Comparison of ENCODE assay signal across 9 mouse cellular contexts in the genomic region with DNA sequence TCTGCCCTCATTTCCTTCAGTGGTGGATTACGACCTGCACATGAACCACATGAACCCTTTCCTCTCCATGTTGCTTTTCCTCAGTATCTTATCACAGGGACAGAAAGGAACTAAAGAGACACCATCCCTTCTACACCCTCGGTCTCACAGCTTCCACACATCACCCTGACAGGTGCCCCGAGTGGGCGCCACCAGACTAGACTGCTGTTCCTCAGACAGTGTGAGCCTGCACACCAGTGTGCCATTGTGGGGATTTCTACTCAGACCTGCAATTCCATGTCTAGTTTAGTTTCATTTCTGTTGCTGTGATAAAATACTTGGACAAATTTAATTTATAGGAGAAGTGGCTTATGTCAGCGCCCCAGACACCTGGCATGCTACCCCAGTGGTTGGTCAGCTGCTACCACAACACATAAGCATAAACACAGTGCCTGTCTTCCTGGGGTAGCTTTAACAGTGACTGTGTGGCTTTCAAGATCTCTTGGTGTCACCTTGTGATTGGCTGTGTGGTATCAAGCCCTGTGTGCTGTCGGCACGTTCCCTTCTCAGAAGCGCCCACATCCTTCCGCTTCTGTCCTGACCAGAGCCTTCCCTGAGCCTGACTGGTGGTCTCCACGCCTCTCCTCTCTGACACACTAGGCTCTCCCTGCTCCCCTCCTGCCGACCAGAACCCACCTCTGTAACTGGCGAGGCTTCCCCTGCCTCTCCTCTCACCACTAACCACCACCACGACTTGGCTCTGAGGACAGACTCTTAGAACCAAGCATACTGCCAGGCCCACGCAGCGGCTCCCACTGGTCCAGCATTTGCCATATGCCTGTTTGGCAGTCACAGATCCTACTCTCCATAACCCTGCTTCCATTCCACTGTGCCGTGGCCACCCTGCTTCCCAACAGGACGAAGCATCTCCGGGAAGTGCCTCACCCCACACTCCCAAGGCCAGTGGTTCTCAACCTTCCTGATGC. TPM values are rescaled to one million over a fixed set of nuclear protein-coding genes. Genes with fewer than 3 reads are reported as not detected.
DNase-seq lines count a peak whose midpoint lies in the region; ATAC-seq and TF ChIP-seq lines count a peak whose summit lies in the region.
"Had no signal": no experiment of that assay in that cellular context is flagged by ENCODE, and none has a peak within 500 bp of the region (broad histone marks: within the 10 kb centered on the region; RNA-seq: fewer than 3 reads in every experiment).

No protein-coding gene starts in this region.

- no peak for TF ChIP-seq CTCF in layer of hippocampus, adult 2 months (conservative IDR thresholded peaks at IDR 0.05)
- TF ChIP-seq CTCF in forebrain, postnatal 0 days (IDR thresholded peaks at IDR 0.05; ENCODE audit: low read depth) = no peak

- H3K27ac ChIP-seq in layer of hippocampus, adult 2 months = peak overlapping the region; percentile 29; the same call in 1 of the 2 replicates
- no peak overlapping the region; the same call in 1 of the 2 replicates for H3K27ac ChIP-seq in liver, embryonic 11.5 days (ENCODE audit: low read depth, low read length)
- H3K27ac ChIP-seq in hindbrain, embryonic 13.5 days = no peak overlapping the region
- no peak overlapping the region for H3K27ac ChIP-seq in midbrain, embryonic 16.5 days (ENCODE audit: low read length)
- no peak overlapping the region for H3K27ac ChIP-seq in forebrain, postnatal 0 days (ENCODE audit: low read depth, low read length)
- H3K27ac ChIP-seq: limb, embryonic 13.5 days had no signal

- H3K9ac ChIP-seq in liver, embryonic 11.5 days (ENCODE audit: low read depth, low read length) = peak overlapping the region; percentile 8
- no peak overlapping the region for H3K9ac ChIP-seq in hindbrain, embryonic 13.5 days
- H3K9ac ChIP-seq in midbrain, embryonic 16.5 days (ENCODE audit: low read depth, low read length) = no peak overlapping the region
- H3K9ac ChIP-seq in forebrain, postnatal 0 days = no peak overlapping the region
- H3K9ac ChIP-seq: limb, embryonic 13.5 days had no signal

- DNase-seq in layer of hippocampus, adult 2 months (ENCODE audit: low spot score in 2 of 2) = no peak
- DNase-seq in layer of hippocampus, adult 9-10 months (ENCODE audit: low spot score) = no peak
- peak; percentile 88 for DNase-seq in brain, adult 2 months (ENCODE audit: low read depth, low spot score)
- no peak for DNase-seq in liver, embryonic 11.5 days (ENCODE audit: low spot score)
- DNase-seq in thymus, adult 18-20 months = peak; percentile 63 to 80
- DNase-seq in forebrain, postnatal 0 days = no peak

- no peaks in the 10 kb centered on the region for H3K36me3 ChIP-seq in liver, embryonic 11.5 days (ENCODE audit: control insufficient read depth, insufficient read depth, low read length)
- H3K36me3 ChIP-seq in hindbrain, embryonic 13.5 days = peaks cover 44% of the 10 kb centered on the region
- peaks cover 11% of the 10 kb centered on the region for H3K36me3 ChIP-seq in midbrain, embryonic 16.5 days (ENCODE audit: control insufficient read depth, insufficient read depth, low read length)
- peaks cover 25% of the 10 kb centered on the region for H3K36me3 ChIP-seq in forebrain, postnatal 0 days (ENCODE audit: insufficient read depth)

- no peaks in the 10 kb centered on the region for H3K9me3 ChIP-seq in liver, embryonic 11.5 days (ENCODE audit: control insufficient read depth, low read length)
- no peaks in the 10 kb centered on the region for H3K9me3 ChIP-seq in hindbrain, embryonic 13.5 days
- no peaks in the 10 kb centered on the region for H3K9me3 ChIP-seq in midbrain, embryonic 16.5 days (replicated peaks; ENCODE audit: control insufficient read depth, low read length, poor library complexity, severe bottlenecking)
- H3K9me3 ChIP-seq in forebrain, postnatal 0 days (ENCODE audit: low read length) = no peaks in the 10 kb centered on the region
- H3K9me3 ChIP-seq: limb, embryonic 13.5 days had no signal

- H3K4me1 ChIP-seq in liver, embryonic 11.5 days (replicated peaks; ENCODE audit: control insufficient read depth, insufficient read depth, low read length) = no peaks in the 10 kb centered on the region
- 0 out of 2 replicates have a peak, but pooled peaks cover 3% of the 10 kb centered on the region for H3K4me1 ChIP-seq in hindbrain, embryonic 13.5 days (replicated peaks)
- no peaks in the 10 kb centered on the region for H3K4me1 ChIP-seq in midbrain, embryonic 16.5 days (ENCODE audit: control insufficient read depth, insufficient read depth, low read length)
- H3K4me1 ChIP-seq in forebrain, postnatal 0 days (ENCODE audit: insufficient read depth) = no peaks in the 10 kb centered on the region

- no peak overlapping the region for H3K4me3 ChIP-seq in layer of hippocampus, adult 2 months
- no peak overlapping the region for H3K4me3 ChIP-seq in liver, embryonic 11.5 days (ENCODE audit: low read depth, low read length)
- H3K4me3 ChIP-seq in hindbrain, embryonic 13.5 days = no peak overlapping the region
- no peak overlapping the region for H3K4me3 ChIP-seq in midbrain, embryonic 16.5 days (ENCODE audit: low read depth, low read length)
- no peak overlapping the region for H3K4me3 ChIP-seq in forebrain, postnatal 0 days (ENCODE audit: low read depth, low read length)
- H3K4me3 ChIP-seq: limb, embryonic 13.5 days had no signal

- H3K27me3 ChIP-seq in liver, embryonic 11.5 days (replicated peaks; ENCODE audit: control insufficient read depth, insufficient read depth, low read length) = no peaks in the 10 kb centered on the region
- H3K27me3 ChIP-seq in hindbrain, embryonic 13.5 days = no peaks in the 10 kb centered on the region
- H3K27me3 ChIP-seq in midbrain, embryonic 16.5 days (ENCODE audit: control insufficient read depth, insufficient read depth, low read depth, low read length) = no peaks in the 10 kb centered on the region
- no peaks in the 10 kb centered on the region for H3K27me3 ChIP-seq in forebrain, postnatal 0 days (ENCODE audit: insufficient read depth, low read length)
- H3K27me3 ChIP-seq: limb, embryonic 13.5 days had no signal

- peak; percentile 59 for ATAC-seq in liver, embryonic 11.5 days (replicated peaks; ENCODE audit: low FRiP score)
- ATAC-seq in hindbrain, embryonic 13.5 days (ENCODE audit: low FRiP score) = no peak
- no peak for ATAC-seq in midbrain, embryonic 16.5 days
- ATAC-seq in forebrain, postnatal 0 days = no peak

- peak overlapping the region; percentile 22; the same call in 1 of the 2 replicates for H3K4me2 ChIP-seq in liver, embryonic 11.5 days
- H3K4me2 ChIP-seq in hindbrain, embryonic 13.5 days = no peak overlapping the region
- H3K4me2 ChIP-seq in midbrain, embryonic 16.5 days (ENCODE audit: low read length) = no peak overlapping the region
- H3K4me2 ChIP-seq in forebrain, postnatal 0 days (ENCODE audit: low read depth) = no peak overlapping the region
- H3K4me2 ChIP-seq: limb, embryonic 13.5 days had no signal

- 57% methylated on average over 18 of the region's 18 CpGs for WGBS in liver, embryonic 11.5 days
- WGBS in hindbrain, embryonic 13.5 days = 93% methylated on average over 18 of the region's 18 CpGs
- WGBS in midbrain, embryonic 16.5 days = 91% methylated on average over 18 of the region's 18 CpGs
- WGBS in forebrain, postnatal 0 days = 91% methylated on average over 18 of the region's 18 CpGs

RNA-seq across cellular contexts. Expression of gene Panx1, which starts 27.2 kb away (rescaled TPM):
- 10 to 100 TPM; 26.2 to 33.3 TPM for total RNA-seq in layer of hippocampus, adult 2 months (2021)
- polyA plus RNA-seq in liver, embryonic 11.5 days (2014; fragmentation: Nextera tagmentation; extraction: Ambion mirVana) = 24.0 and 24.8 TPM in 2 replicates
- 148 and 152 TPM in 2 replicates for polyA plus RNA-seq in hindbrain, embryonic 13.5 days (2015; fragmentation: Nextera tagmentation; extraction: Ambion mirVana)
- polyA plus RNA-seq in midbrain, embryonic 16.5 days (2015; fragmentation: Nextera tagmentation; extraction: Ambion mirVana) = 165 and 168 TPM in 2 replicates
- total RNA-seq in forebrain, postnatal 0 days (2014; rRNA removed) = 112 and 125 TPM in 2 replicates
- polyA plus RNA-seq in forebrain, postnatal 0 days (2015; fragmentation: Nextera tagmentation; extraction: Ambion mirVana) = 135 and 168 TPM in 2 replicates

Comparison
In these comparisons a context has a peak if more than half of its experiments do, and no peak if none do; other contexts are left out.
1. DNase-seq: peak in brain, adult 2 months (single experiment) and thymus, adult 18-20 months (2 of 2); none in layer of hippocampus, adult 2 months (0 of 2), layer of hippocampus, adult 9-10 months (single experiment), liver, embryonic 11.5 days (single experiment) and forebrain, postnatal 0 days (single experiment).